Mouse (Mus musculus) gastrocnemius, adult 8-10 months (tissue): Measurements from ENCODE around the gene Asb13. TPM values are rescaled to one million over a fixed set of nuclear protein-coding genes. Genes with fewer than 3 reads are reported as not detected.
A peak's percentile ranks its signal among the peaks of the same experiment; 100 is the strongest.

Experiments
- DNase-seq, 2 experiments: peaks; one replicate each; pipeline ENCODE4 v3.0.0; 2022; ENCODE audit warnings: low spot score in 2 of 2
- total RNA-seq, 4 experiments: library from RNA; stranded (reverse); gene quantifications; 2 replicates each; pipeline ENCODE4 v1.2.4; 2022

Asb13 gene
- 10 to 100 TPM; 12.1 to 14.7 (median 13.0) TPM for total RNA-seq

DNA sequence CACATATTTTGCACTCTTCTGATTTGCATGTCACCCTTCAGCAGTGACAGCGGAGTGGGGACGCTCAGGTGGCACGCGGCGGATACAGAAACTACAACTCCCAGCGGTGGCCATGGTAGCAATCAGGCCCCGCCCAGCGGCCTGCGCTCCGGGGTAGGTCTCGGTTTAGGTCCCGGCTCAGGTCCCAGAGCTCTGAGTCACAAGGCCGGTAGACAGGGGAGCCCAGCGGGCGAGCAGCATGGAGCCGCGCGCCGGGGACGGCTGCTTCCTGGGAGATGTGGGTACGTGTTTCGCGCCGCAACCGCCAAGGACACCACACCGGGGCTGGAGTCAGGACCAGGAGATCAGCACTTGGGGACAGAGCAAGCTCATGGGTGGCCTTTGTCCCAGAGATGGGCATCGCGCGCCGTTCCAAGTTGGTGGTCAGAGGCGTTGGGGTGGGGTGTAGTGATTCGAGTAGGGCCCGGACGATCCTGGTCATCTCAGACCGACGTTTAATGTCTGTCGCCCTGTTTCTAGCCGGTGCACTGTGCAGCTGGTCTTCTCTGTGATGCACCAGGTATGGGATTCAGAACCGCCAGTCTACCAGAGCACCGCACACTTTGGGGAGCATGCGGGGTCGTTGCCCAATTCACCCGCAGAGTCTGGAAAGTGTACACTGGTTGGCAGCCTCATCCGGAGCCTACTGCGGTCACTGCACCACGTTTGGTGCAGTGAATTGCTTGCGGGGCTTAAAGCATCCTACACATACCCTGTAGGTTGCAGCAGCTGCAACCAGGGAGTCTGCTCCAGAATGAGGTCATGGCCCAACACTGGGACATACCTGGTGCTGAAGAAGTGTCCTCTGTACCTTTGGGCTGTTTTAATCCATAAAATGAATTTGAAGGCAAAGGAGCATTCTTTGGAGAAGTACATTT, at the start of gene Asb13:
Gene Asb13, plus strand, starts transcription at position 138 of the 917 bp plus-strand sequence.
- peak; percentile 81 to 87 for DNase-seq

GRCm38 (mm10) chr13:3590789-3591188, 43.0 kb upstream of the Asb13 start:
- no peak for DNase-seq

GRCm38 (mm10) chr13:3594311-3594710, 39.5 kb upstream of the Asb13 start:
- DNase-seq, result no peak

DNA sequence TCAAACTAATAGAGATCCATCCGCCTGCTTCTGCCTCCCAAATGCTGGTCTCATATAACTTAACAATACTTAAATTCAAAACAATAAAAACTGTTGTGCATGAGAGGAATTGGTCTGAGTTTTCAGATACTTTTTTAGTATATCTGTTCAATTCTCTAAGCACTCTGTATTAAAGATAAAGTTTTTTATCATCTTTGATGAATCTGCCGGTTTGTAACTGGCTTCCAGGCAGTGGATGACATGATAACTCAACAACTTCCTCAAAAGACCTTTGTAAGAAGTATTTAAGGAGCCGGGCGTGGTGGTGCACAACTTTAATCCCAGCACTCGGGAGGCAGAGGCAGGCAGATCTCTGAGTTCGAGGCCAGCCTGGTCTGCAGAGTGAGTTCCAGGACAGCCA, 37.6 kb upstream of the Asb13 start:
- no peak for DNase-seq

DNA sequence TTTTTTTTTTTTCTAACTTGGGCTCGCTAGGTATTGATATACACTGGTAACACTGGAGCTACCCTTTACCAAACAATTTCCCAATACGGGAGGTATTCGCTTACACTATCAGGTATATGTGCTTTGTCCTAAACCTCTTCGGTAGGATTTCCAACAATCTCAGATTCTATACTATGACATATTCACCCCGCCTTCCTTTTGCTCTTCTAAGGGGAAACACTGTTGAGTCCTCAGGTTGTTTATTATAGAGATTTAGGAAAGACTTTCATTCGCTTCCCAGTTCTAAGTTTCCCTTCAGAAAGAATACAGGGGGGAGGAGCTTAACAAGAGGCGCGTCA, 24.1 kb upstream of the Asb13 start:
- no peak for DNase-seq

- peak in 1 of 2 experiments; percentile 13 for DNase-seq
Observed at GRCm38 (mm10) chr13:3610118-3610794, 23.6 kb upstream of the Asb13 start.

- DNase-seq, result peak; percentile 96 to 99
Observed at GRCm38 (mm10) chr13:3610795-3611438, 22.9 kb upstream of the Asb13 start, which contains the start of gene Fam208b. Fam208b (minus strand) TSS chr13:3611108.

- no peak for DNase-seq
Observed at GRCm38 (mm10) chr13:3627139-3627538, 6.7 kb upstream of the Asb13 start.

DNA sequence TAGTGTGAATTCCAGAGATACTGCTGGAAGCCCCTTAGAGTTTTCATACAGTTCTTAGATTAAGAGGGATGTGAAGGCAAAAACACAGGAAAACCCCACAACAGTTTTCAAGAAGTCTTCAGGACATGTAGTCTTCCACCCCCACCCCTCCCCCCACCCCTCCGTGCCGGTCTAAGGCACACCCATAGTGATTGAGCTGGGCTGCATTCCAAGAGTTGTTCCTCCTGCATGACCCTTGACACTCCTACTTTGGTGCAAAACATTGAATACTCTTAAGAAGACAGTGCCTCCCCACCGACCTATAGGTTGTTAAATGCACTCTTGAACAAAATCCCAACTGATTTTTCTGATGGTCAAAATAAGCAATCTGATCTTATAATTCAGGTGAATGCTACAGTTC, 5.7 kb upstream of the Asb13 start:
- DNase-seq, result no peak

DNA sequence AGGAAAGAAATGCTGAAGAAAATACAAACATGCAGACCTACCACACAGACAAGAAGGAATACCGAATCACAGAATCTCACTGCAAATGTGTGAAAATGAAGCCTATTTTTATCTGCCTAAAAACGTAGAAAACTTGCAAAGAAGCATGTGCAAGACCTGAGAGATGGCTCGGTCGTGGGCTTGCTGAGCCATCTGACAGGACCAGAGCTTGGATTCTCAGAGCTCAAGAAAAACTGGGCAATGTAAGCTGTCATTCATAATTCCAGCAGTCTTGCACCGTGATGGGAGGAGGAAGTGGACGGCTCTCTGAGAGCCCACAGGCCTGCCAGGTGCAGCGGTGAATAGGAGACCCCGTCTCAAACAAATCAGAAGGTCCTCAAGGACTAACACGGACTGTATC, 1.3 kb upstream of the Asb13 start:
- DNase-seq, result no peak

GRCm38 (mm10) chr13:3633131-3633530, 701 bp upstream of the Asb13 start:
- no peak for DNase-seq

- DNase-seq, result no peak
Observed at GRCm38 (mm10) chr13:3635076-3635475, 1.2 kb downstream of the Asb13 start.

DNA sequence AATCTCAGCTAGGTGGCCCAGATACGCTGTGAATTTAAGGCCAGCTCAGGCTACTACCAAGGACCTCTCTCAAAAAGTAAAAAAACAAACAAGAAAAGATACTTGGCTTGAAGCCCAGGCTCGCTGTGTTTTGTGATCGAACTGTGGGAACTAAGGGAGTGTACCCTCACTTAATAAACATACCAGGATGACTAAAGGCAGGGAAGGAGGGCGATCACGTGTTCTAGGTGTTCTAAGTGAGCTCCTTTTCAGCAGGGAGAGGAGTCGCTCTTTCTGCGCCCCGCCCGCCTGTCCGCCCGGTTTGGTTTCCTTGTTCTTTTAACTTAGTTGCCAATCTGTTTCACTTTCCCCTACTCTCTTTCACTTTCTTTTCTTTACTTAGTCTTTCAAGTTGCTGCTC, 3.0 kb downstream of the Asb13 start:
- DNase-seq, result no peak

DNA sequence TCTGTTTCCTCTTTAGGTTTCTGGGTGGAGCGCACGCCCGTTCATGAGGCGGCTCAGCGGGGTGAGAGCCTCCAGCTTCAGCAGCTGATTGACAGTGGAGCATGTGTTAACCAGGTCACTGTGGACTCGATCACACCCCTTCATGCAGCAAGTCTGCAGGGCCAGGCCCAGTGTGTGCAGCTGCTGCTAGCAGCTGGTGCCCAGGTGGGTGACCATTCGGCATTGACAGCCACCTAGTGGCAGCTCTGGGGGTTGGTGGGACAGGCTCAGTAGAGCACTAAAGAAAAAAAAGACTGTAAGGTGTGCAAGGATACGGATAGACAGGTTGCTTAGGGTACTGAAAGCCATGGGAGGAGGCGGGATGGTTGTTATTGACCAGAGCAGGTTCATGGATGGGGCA, 8.2 kb downstream of the Asb13 start:
- no peak for DNase-seq

DNA sequence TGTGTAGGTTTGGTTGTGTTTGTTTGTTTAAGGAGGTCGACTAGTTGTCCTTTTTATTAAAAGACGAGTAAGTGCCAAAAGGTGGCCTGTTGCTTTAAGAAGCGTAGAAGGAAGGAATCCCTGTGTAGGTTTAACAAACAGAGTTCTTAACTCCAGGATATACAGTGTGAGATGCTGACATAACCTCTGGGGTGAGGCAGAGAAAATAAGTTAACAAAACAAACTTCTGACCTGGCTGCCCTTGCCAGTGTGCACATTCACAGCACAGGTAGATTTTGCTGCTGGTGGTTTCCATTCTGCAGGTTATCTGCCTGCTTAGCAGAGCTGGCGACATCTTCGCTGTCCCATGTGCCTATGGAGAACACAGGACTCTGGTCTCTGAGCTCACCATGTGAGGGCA, 8.7 kb downstream of the Asb13 start:
- no peak for DNase-seq

GRCm38 (mm10) chr13:3644871-3645270, 11.0 kb downstream of the Asb13 start:
- DNase-seq, result no peak

DNA sequence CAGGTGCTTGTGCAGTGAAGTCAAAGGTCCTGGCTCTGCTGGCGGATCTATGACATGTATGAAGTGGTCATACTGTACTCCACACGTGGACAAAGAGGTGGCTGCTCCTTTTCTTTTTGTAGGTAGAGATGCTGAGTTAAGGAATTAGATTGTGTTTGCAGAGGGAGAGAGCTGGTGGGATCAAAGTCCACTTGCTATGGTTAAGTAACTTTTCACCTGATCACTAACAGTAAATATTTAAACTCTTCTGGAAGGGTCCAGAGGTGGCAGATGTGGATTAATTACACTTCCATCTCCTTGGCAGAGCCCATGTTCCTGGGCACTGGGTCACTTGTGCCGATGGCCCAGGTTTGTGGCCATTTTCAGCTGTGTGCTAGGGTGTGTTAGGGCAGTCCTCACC, 12.1 kb downstream of the Asb13 start:
- DNase-seq, result no peak

- no peak for DNase-seq
Observed at GRCm38 (mm10) chr13:3646566-3646965, 12.7 kb downstream of the Asb13 start.

DNA sequence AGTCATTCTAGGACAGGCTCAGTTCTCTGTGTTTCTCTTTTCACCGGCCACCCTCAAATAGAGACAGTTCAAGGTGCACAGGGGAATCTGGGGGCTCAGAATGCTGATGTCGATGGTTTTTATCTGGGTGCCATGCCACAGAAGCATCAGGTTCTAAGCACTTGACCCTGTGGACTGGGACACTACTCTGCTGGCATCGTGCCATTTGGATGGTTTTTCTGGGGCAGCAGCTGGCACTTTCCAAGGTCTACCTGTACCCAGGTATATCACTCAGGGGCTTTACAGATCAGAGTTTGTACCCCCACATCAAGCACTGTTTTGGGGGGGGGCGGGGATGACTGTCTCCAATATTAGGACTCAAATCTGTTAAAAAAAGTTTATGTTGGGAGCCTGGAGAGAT, 16.7 kb downstream of the Asb13 start:
- DNase-seq, result no peak

- DNase-seq, result no peak
Observed at GRCm38 (mm10) chr13:3654432-3654831, 20.6 kb downstream of the Asb13 start.

DNA sequence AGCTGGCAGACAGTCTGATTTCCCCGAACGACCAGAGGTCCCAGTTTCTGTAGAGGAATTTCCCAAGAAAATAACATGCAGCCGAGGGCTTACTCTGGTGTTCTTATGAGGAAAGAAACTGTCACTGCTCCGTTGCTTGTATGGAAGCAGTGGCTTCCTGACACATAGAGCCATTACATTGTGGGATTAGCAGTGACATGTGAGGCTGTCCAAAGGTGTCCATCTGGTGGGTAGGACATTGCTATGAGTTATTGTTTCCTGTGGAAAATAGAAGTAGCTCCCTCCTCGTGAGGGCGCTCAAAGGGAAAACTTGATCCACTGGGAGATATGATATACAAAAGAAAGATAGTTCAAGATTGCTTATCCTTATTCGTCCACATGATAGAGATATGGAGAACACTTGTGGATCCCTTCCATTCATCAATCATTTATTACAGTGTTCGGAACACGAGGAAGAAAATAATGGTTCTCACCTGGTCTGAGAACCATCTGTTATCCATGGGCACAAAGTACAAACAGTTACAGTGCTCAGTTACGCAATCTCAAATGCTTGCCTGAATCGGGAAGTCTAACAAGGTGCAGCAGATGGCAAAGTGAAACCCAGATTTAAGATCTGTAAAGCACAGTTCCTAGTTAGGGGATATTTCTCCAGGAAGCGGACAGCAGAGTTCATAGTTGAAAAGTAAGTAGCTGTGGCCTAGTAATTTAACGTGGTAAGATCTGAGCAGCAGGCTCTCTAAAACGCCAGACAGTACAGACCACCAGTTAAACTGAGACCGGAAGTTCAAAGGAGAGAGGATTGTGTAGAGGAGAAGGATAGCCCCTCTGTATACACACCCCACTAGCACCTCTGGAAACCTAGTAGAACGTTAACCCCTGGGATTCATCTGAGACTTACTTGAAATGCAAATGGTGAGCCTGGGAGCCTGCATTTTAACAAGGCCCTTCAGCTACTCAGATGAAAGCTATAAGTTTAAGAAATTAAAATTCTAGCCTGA, 25.6 kb downstream of the Asb13 start:
- DNase-seq, result no peak
